Mouse (Mus musculus) kidney, adult 2 months (tissue): ENCODE data around the gene Fam3c.

Experiments used
- CTCF ChIP-seq: fragments of 200-500 bp; conservative IDR thresholded peaks from 2 replicates; pipeline ENCODE4 v1.5.1; 2011; ENCODE audit warnings: low read depth, mild to moderate bottlenecking, control low read depth, low read length, moderate library complexity, mixed read lengths; ENCODE audit not compliant: insufficient read depth, insufficient read length
- POLR2A ChIP-seq: fragments of 200-500 bp; IDR thresholded peaks from one replicate; pipeline ENCODE4 v1.6.1; 2011; ENCODE audit warnings: low read depth, low read length, control low read depth

DNA sequence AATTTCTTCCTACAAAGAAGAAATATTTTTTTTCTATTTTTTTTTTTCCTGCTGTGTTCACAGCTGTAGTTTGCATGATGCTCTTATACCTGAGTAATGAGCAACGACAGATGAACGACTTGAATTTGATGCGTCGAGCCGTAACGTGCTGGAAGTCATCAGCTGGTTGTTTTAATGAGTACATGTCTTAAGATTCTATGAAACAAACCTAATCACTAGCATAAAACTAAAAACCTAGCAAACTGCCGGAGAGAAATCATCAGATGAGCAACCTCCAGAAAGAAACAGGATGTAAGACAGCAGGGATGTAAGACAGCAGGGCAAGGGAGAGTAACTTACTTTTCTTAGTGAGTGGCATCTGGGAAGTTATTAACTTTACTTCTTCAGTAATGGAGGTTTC, 1.4 kb downstream of the Fam3c start:
- no peak for TF ChIP-seq POLR2A
- TF ChIP-seq CTCF = no peak
